Mouse (Mus musculus) bone marrow, adult 2 months (tissue): ENCODE measurements around the gene Dpy30. TPM values are rescaled to one million over a fixed set of nuclear protein-coding genes. Genes with fewer than 3 reads are reported as not detected.

ENCODE experiments used
- H3K27ac ChIP-seq: fragments of 200-500 bp; 2 replicates; pipeline ENCODE4 v1.5.1; 2012; ENCODE audit warnings: low read depth, mild to moderate bottlenecking, control low read depth, inconsistent platforms, low read length; ENCODE audit not compliant: control insufficient read depth, poor library complexity, insufficient read depth
- H3K4me1 ChIP-seq: fragments of 200-500 bp; 2 replicates; pipeline ENCODE4 v1.6.1; 2011; ENCODE audit warnings: low read length; ENCODE audit not compliant: control insufficient read depth, insufficient read depth
- H3K4me3 ChIP-seq: fragments of 200-500 bp; replicated peaks from 2 replicates; pipeline ENCODE3; 2011; ENCODE audit warnings: mild to moderate bottlenecking, low read depth, low read length, control low read depth; ENCODE audit not compliant: control insufficient read depth
- CTCF ChIP-seq: fragments of 200-500 bp; IDR thresholded peaks from 2 replicates; pipeline ENCODE4 v1.5.1; 2011; ENCODE audit warnings: low read length, control low read depth; ENCODE audit not compliant: control insufficient read depth, insufficient read depth
- POLR2A ChIP-seq: fragments of 200-500 bp; IDR thresholded peaks from 2 replicates; pipeline ENCODE4 v1.6.1; 2011; ENCODE audit warnings: low read depth, mild to moderate bottlenecking, control low read depth, low read length, borderline replicate concordance; ENCODE audit not compliant: control insufficient read depth
- WGBS: fragments of 180-500 bp; shearing (Covaris S2); methylation state at CpG from one replicate; pipeline ENCODE4 v1.1.7; 2018; 5-methylcytosine and 5-hydroxymethylcytosine counted together
- polyA plus RNA-seq: library from polyadenylated mRNA; stranded (reverse); fragments of >200 nt; gene quantifications from 2 replicates; pipeline ENCODE4 v1.2.4, GENCODE M21; 2011; ENCODE audit warnings: low replicate concordance; ENCODE audit not compliant: missing spikeins, insufficient read depth, insufficient read length

Dpy30 gene
- polyA plus RNA-seq, 1 experiment, result 78.1 TPM

DNA sequence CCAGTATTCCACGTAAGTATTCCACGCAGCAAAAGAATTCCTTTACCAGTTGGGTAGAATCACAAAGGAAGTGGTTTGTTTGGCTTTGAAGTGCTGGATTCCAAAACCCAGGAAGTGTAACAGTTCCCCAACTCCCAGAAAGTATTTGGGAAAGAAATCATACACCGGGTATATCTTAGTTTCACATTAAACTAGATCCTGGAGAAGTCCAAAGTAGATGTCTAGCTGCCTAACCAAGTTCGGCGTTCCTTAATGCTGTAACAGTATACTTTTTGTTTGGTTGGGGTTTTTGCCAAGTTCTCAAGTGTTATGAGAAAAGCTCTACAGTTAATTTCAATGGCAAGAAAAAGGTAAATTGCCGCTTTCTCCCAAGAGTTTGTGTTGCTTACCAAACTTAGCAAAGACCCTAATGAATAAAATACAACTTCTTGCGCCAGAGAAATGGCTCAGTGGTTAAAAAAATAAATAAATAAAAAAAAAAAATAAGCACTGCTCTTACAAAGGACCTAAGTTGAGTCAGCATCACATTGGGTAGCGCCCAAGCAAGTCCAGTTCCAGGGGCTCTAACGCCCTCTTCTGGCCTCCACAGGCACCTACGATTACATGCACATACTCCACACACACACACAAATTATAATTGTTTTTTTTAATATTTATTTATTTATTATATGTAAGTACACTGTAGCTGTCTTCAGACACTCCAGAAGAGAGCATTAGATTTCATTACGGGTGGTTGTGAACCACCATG lies 27.5 kb downstream of the Dpy30 start:
- TF ChIP-seq POLR2A (no peak), CTCF (peak; percentile 51)
- Histone ChIP-seq H3K27ac (no peak overlapping the region), H3K4me1 (no peaks in the 10 kb centered on the region; the same call in 1 of the 2 replicates), H3K4me3 (peak overlapping the region; percentile 78)
- 45% methylated on average over 11 of the region's 11 CpGs for WGBS

DNA sequence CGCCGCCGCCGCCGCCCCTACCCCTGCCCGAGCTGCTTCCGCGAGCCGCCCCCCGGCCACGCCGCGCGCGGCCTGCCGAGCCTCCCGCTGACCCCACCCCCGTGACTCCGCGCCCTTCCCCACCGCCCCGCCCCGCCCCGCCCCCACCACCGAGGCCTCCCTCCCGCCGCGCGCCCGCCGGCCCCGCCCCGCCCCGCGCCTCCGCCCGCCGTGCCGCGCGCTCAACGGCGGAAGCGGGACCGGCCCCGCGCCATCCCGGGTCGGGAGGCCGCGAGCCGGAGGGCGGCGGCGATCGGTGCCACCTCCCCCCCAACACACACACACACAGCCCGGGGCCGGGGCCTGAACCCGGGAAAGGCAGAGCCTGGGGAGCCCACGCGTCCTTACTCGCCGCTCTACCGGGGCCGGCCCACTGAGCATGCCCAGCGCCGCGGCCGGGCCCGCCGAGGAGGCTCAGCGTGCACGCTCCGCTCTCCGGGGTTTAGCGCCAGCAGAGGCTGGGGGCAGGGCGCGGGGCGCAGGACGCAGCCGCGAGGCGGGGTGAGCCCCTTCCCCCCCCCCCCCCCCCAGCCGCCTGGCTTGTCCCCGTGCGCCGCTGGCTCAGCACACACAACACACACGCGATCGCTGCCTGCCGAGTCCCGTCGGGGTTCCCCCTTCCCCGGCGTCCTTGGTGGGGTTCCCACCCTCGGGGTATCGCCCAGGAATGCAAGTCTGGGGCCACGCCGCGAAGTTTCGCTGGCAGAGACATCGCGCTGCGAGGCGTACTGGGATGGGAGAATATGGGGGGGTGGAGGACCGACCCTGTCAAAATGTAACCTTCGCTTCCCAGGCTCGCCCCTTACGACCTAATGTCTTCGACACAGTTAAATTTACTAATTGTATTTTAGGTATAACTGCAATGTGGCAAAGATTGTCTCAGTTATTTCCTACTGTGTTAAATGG lies 28.4 kb downstream of the Dpy30 start, which contains the start of gene Memo1:
Gene Memo1, minus strand, starts transcription at position 496 of the 945 bp plus-strand sequence.
- peak within 1 kb of the TSS; percentile 86 for H3K4me3 ChIP-seq
- TF ChIP-seq CTCF (no peak), POLR2A (peak; percentile 59; the same call in 1 of the 2 replicates)
- H3K4me1 ChIP-seq, result peaks cover 2% of the 10 kb centered on the region
- WGBS, result 2% methylated on average over 70 of the region's 110 CpGs
- H3K27ac ChIP-seq, result peak within 1 kb of the TSS; percentile 98

DNA sequence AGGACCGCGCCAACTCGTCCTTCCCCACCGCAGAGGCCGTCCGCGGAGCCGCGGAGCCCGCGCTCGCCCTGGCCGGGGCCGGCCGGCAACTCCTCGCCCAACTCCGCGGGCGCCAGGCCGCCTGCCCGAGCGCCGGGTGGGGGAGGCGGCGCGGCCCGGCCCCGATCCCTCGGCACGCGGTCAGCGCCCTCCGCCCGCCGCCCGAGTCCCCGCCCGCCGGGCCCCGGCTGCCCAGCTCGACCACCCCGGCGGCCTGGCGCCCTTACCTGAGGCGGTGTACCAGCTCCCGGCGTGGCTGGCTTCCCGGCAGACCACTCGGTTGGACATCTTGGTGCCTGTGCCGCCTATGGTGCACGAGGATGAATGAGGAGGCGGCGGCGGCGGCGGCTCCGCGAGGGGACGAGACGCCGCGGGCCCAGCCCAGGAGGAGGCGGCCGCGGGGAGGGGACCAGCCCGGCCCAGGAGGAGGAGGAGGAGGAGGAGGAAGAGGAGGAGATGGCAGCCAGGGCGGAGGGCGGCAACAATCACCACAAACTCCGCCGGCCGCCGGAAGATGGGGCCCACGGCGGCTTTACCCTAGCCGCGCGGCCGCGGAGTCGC lies 29.2 kb downstream of the Dpy30 start:
- WGBS, result 4% methylated on average over 75 of the region's 80 CpGs
- H3K4me1 ChIP-seq, result peaks cover 3% of the 10 kb centered on the region

DNA sequence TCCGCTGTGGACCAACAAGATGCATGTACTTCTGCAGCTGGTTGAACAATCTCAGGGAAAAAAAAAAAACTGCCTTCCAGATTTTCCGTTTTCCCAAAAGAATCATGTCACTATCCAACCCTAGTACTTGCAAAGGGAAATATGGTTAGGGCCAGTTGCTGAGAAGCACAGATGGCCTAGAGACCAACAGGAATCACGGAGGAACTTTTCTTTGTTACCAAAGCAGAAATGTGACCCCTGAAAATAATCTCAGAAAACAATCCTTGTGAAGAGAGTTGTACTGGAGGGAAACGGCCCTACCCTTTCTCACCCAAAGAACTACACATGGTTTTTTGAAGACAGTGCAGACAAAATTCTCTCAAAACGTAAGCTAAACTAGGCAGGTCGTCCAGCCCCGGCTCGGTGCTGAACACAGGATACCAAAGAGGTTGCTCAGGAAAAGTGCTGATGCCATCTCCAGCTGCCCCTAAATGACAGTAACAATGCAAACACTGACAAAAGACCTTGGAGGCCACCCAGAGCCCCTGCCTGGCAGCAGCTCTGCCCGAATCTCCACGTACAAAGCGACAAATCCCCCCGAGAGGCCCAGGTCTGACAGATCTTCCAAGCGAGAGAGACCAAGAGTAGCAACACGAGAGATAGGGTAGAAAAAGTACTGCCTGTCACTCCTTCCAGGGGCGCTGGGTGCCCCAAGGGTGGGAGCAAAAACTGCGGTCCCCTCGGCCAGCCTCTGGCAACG lies 29.9 kb downstream of the Dpy30 start:
- no peak for TF ChIP-seq CTCF
- TF ChIP-seq POLR2A, result no peak
- peaks cover 3% of the 10 kb centered on the region for H3K4me1 ChIP-seq
- WGBS, result 2% methylated on average over 18 of the region's 18 CpGs

More for the DNA sequence above, 29.2 kb downstream of the Dpy30 start:
- Histone ChIP-seq H3K27ac (peak overlapping the region; percentile 93), H3K4me3 (peak overlapping the region; percentile 86)
- TF ChIP-seq POLR2A, result peak; percentile 10; the same call in 1 of the 2 replicates
- TF ChIP-seq CTCF, result no peak

DNA sequence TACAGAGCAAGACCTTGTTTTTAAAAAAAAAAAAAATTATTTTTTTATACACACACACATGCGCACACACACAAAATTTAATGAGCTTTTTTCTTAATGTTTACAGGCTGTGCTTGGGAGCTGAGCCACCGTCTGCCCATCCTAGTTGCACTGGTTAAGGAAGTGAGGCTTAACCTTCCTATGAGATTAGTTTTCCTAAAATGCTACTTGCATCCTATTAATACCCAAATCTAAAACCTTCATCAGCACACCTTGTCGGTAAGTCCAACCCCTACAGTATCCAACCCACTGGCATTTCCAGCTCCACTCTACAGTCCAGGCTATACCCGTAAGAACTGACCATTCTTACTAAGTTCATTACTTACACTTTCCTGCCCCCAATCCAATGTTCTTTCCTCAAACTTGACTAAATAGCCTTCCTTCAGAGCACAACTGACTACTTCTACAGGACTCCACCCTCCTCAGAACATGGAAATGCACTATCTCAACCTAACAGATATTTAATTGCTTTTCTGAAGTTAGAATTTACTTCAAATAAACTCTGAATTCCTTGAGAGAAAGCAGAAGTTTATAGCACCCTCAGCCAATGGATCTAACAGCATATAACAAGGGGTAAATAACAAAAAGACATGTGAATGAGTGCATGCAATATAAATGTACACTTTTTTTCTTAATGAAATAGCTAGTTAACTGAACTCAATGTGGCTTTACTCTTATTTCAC lies 31.9 kb downstream of the Dpy30 start:
- peaks cover 3% of the 10 kb centered on the region for H3K4me1 ChIP-seq
- peak overlapping the region; percentile 17; the same call in 1 of the 2 replicates for H3K27ac ChIP-seq
- WGBS, result 62% methylated on average over 4 of the region's 4 CpGs
- TF ChIP-seq CTCF (no peak), POLR2A (no peak)
- H3K4me3 ChIP-seq, result peak overlapping the region; percentile 61

More for the DNA sequence above, 29.9 kb downstream of the Dpy30 start:
- H3K27ac ChIP-seq, result peak overlapping the region; percentile 93
- H3K4me3 ChIP-seq, result peak overlapping the region; percentile 86

DNA sequence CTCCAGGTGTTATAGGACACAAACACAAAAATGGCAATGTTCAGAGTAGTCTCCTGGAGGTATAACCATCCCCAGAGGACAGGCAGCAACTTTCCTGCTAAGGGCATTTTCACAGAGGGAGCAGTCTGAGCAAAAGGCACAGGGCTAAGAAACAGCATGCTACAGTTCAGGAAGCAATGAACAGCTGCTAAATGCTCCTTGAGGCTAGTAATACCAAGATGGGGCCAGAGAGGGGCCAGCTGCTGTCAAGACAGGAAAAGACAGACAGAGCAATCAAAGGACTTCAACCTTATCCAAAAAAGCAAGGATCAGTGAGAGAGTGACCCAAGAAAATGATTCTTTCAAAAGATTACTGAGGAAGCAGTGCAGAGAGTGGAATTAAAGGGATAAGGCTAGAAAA lies 32.9 kb downstream of the Dpy30 start:
- no peak for TF ChIP-seq CTCF
- peaks cover 3% of the 10 kb centered on the region for H3K4me1 ChIP-seq
- peak overlapping the region; percentile 16 for H3K4me3 ChIP-seq
- no peak overlapping the region for H3K27ac ChIP-seq

DNA sequence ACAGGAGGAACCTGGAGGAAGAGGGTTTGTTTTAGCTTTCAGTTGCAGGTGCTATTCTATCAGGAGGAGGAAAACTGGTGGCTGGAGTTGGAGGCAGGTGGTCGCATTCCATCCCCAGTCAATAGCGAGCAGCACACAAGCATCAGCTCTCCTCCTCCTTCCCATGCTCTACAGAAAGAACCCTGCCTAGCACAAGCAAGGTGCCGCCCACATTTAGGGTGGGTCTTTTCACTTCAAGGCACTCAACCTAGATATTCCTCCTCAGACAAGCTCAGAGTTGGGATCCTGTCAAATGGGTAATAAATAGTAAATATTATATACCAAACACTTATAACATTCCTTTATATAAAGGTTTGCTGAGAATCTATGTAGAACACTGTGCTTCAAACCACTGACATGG lies 33.5 kb downstream of the Dpy30 start:
- 75% methylated on average over 3 of the region's 3 CpGs for WGBS
- Histone ChIP-seq H3K4me1 (peaks cover 3% of the 10 kb centered on the region), H3K4me3 (peak overlapping the region; percentile 45), H3K27ac (no peak overlapping the region)
- no peak for TF ChIP-seq POLR2A
- TF ChIP-seq CTCF, result no peak
